Mouse (Mus musculus) 416B (cell line): ENCODE results near the gene Gm9999.
A peak's percentile ranks its signal among the peaks of the same experiment; 100 is the strongest.
"Not testable (repeated sequence)": the region's sequence is repeated elsewhere in the genome, so short reads cannot be mapped to it uniquely, and the experiment has no call there.

Experiments used
- DNase-seq: peaks from one replicate; pipeline ENCODE4 v3.0.0; 2011; ENCODE audit warnings: low read depth

The Gm9999 gene

DNA sequence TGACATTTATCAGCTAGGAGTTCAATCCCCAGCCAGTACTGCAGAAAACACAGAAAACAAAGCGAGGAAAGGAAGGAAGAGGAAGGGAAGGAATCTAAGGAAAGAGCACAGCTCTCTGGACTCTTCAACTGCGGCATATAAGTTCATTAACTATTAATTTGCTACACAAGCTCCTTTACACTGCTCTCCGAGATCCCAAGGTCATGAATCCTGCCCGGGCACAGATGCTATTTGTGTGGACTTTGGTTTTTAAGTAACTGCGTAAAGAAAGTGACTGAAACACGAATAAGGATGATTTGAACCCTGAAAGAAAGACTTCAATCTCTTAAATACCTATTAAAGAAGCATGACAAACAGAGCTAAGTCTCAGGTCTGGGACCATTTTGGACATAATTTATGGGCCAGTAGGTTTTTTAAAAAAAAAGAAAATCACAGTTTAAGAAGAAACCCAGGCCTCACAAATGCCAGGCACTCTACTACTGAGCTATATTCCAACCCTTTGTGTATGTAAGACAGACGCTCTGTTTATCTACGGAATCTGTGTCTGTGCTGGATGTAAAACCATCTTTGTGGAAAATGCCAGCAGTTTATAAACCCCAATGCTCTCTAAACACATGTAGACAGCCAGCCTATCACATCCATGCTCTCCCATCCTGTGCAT is 16.7 kb downstream of the Gm9999 start:
- no peak for DNase-seq

DNA sequence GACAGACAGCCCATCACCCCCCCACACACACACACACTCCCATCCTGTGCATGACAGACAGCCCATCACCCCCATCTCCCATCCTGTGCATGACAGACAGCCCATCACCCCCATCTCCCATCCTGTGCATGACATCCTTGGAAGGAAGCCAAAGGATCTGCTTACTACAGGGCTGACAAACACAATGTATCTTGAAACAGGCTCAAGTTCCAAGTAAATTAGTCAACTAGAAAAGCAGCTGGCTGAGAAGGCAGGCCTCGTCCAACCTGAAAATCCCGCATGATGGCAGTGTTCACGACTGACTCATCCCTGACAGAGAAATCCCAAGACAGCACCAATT is 17.2 kb downstream of the Gm9999 start:
- no peak for DNase-seq

DNA sequence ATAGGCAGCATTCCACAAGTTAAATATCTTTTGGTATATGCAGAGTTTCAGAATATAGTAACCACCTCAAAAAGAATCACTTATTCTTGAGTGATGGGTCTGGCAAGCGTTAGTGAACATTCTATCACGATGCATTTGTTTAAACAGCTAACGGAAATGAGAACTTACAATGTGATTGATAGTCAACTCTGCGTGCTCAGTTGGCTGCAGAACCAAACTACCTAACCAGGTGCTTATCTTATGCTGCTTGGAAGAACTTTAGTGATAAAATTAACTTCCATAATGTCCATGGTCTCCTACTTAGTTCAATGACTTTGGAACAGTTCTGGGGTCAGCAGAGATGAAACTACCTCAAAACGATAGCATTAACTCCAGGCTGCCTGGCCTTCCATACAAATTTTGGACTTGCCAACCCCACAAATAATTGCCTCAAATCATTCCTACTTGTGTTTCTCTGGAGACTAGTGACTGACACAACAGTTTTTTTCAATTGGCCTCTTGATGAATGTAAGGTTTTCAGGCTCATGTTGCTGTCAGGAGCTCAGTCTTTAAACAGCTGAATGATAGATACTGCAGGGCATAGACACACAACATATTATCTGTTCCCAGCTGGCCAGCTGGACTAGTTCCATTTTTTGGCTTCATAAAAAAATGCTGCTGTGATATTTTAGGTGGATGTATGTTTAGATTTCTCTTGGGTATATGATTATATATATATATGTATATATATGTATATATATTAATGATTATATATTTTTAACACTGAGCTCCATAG is 17.9 kb downstream of the Gm9999 start:
- no peak for DNase-seq

DNA sequence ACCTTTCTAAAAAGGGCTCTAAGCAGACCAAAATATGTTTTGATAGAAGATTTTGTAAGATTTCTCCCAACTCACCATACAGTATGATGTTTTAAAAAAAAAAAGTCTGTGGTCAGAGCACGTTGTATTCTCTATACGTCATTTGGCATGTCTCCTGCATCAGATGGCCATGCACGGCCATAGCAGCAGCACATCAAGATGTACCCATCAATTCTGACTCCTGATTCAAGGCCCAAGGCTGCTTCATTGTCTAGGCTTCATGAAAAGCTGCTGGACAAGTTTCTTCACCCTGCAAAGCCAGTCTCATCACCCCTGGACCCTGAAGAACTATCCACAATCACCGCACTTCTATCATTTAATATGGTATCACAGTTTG is 18.5 kb downstream of the Gm9999 start:
- DNase-seq: no peak

DNA sequence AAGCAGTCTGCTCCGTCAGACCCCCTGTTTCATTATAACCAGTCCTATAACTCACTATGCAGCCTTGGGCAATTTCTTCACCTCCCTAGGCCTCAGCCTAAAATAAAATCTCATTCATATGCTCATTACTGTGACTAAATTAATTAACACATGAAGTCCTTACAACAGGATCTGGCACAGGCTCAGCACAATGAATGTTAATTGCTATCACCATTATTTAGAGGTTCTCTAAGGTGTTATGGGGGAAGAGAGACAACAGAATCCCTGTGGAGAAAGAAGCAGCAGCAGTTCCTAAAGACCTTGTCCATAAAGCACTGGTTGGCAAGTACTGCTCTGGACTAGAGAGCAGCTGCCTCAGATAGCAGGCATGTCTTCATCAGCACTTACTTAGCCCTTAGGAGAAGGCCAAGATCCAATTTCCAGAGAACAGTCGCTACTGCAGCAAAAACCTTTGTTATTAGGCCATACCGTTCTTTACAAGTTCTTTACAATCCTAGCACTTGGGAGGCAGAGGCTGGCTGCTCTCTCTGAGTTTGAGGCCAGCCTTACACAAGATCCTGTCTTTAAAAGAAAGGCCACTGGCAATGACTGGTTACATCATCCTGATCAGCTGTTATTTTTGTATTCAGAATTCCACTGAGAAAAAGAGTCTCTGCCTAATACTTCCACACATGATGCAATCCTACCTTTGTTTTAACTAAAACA is 20.2 kb downstream of the Gm9999 start:
- peak; percentile 44 for DNase-seq

DNA sequence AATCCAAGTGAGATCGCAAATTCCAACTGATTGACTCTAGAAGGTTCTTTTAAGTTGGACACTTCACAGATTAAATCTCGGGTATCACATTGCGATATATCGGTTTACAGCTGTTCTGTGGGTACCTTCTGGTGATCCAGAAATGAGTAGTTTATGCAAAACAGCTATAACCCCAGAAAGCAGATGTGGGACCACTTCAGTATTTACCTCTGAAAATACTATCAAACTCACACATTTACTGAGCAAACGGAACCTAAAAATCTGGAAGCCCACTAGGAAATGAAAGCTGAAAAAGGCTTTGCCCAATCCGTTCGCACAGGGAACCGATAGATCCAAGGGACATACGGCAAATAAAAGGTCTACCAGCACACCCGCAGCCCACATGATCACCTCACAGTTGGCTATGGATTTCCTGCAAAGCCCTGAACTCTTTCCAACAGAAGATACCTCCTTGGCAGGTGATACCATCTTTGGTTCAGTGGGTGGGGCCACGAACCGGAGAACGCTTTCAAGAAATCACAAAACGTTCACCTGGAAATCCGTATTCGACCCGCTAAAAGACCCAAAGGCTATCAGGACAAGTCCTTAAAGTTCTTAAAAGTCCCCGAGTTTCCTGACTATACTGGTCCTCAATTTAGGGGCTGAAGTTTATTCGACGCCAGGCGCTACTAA is 23.9 kb downstream of the Gm9999 start:
- peak; percentile 34 for DNase-seq

DNA sequence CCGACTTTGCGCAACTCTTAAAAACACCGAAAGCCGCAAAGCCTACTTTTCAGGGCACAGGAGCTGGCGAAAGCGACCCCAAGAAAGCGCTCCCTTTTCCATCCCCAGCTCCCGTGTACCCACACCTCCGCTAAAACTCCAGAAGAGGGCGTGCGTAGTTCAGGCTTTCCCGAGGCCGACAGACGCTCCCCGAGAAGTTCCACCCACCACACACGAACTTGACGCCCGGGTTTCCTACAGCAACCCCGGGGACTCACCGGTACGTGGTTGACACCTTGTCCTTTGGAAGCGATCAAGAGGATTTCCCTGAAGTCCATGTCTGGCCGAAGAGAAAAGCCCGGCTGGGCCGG is 24.4 kb downstream of the Gm9999 start:
- DNase-seq: no peak

DNA sequence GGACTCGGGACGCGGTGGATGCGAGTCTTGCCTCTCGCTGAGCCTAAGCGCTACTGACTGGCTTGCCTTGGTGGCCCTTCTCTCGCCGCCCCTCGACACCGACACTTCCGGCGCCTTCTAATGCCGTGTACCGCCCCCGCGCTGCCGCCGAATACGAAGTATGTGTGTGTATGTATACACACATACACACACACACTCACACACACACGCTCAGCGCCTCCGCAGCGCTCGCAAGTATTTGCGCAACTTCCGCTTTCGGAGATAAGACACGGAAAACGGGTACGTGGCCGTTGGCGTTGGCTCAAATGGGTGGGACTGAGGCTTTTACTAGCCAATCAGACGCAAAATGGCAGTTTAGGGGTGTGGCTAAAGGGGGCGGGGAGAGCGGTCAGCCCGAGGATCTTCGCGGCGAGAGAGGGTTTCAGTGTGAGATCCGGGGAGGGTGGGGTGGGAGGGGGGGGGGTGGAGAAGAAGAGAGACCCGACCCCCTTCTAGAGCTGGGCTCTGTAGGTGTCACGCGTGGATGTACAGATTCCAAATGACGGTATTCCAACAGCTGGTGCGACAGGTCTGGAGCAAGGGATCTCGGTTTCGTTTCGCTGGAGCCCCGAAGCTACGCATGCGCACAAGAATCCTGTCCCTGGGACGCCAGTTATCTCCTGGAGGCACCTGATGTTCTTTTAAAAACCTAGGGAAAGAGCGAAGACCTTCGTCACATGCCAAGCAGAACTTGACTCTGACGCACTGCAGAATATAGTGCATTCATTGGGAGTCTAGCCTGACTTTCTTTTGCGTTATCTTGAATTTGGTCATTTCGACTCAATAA is 25.0 kb downstream of the Gm9999 start, which contains the start of gene Spty2d1:
Gene Spty2d1, minus strand, starts transcription at position 244 of the 826 bp plus-strand sequence.
- peak; percentile 100 for DNase-seq

DNA sequence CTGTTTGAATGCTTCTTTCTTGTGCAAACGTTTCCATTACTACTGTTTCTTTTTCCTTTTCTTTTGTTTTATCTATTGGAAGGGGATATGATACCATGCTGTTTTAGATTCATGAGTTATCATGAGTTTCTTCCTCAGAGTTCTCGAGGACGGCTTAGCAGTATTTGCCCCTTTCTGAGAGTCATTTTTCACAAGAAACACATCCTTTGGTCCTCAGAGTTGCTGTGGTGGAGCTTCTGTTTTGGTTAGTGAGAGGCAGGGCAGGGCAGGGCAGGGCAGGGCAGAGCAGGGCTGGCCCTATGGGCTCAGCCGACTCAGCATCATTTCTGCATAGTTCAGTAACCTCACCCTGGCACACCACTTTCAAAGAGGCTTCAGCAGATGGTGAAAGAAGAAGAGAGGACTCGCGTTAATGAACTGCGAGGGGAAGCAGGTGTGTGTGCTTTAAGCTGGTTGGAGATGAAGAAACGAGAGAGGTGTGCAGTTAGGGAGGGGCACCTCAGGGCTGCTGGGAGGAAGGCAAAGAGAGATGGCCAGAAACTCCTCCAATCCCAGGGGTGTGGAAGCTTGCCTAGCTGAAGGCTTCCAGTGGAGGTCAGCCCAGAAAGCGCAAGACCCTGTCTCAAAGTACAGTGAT is 29.9 kb downstream of the Gm9999 start:
- DNase-seq: peak; percentile 52

DNA sequence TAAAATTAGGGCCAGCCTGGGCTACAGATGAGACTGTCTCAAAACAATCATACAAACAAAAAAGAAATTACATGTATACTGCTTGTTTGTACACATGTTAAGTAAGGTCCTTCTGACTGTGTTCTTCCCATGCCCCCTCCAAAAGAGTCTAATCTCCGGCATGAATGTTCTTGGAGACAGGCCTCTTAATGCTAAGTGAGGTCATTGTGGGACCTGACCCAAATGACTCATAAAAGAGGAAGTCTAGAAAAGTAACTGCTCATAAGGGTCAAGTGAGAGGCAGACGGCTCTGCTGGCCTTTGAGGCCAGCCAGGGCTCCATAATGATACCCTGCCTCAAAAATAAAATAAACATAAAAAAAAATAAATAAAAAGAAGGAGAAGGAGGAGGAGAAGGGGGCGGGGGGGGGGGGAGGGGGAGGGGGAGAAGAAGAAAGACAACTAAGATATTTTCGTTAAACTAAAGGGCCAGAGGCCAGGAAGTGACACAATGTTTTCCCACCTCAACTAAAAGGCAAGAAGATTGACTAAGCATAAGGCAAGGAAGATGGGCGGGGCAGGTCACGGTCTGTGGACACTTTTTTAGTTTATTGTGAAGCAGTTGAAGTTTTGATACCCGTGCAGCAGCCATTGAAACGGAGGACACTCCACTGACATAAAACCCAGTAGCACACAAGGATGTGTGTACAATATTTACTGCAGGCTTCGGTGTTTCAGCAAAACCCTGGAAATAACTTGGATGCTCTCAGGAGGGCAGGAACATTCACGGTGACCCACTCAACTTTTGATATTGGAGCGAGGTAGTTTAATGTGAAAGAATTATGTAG is 31.4 kb downstream of the Gm9999 start:
- DNase-seq: peak; percentile 94

DNA sequence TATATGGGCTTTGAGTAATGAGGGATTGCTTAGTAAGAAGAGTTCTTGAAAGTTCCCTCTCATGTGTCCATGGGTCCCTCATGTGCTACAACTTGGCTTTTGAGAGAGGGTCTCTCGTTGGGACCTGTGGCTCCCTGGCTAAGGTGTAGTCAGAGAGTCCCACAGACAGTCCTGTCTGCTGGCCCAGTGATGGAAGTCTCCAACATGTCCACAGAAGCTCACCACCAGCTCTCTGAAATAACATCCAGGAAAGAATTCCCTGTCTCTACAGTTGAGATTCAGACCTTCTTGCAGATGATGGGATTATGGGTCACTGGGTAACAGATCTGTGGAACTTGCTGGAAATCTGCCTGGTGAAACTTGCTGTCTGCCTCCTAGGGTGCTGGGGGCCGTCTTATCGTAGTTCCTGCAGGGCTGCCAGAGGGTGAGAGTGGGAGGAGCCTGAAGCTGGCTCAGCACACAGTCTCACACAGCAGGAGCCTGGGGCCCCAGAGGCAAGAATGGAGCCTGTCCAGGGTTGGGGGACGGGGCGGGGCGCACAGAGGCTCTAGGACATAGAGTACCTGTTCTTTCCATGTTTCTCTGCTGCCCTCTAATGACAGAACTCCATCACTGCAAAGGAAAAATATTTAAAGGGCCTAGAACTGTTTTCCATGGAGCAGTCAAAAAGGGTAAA is 32.1 kb downstream of the Gm9999 start:
- DNase-seq: peak; percentile 97

DNA sequence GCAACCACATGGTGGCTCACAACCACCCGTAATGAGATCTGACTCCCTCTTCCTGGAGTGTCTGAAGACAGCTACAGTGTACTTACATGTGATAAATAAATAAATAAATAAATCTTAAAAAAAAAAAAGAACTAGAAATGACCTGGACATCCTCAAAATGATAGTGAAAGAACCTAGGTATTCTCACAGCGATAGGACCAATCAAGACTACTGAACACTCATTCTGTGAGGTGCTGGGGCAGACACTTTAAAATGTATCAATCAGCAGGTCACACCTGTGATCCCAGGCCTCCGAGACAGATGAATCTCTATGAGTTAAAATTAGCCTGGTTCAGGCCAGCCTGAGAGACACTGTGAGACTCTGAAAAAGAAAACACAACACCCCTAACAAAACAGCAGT is 33.2 kb downstream of the Gm9999 start:
- no peak for DNase-seq

DNA sequence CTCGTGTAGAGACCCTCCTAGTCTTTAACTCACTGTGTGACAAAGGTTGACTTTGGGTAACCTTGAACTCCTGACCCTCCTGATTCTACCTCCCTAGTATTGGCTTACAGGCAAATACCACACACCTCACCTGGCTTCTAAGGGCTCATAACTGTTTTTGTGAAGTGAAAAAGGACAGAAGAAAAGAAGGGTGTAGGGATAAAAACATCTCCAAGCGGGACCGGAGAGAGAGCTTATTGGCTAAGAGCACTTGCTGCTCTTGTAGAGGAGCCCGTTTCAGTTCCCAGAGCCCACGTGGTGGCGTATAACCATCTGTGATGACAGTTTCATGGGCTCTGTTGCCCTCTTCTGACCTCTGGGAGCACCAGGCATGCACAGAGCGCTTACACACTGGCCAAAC is 33.8 kb downstream of the Gm9999 start:
- no peak for DNase-seq

DNA sequence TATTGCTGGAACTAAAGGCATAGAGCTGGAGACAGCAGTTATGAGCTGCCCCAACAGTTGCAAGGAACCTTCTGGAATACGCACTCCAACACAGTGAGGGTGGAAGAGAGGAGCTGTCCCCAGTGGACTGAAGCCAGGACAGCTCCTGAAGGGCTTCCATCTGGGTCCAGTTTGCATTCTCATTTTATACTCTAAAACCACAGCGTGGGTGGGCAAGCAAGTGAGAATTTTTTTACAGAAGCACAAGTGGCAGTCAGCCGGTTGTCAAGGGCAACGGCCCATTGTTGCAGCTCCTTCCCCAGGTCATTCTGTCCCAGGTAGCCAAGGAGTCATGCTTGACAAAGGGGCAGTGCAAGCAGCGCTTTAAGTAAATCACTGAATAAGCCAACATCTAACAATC is 36.3 kb downstream of the Gm9999 start:
- DNase-seq: no peak

DNA sequence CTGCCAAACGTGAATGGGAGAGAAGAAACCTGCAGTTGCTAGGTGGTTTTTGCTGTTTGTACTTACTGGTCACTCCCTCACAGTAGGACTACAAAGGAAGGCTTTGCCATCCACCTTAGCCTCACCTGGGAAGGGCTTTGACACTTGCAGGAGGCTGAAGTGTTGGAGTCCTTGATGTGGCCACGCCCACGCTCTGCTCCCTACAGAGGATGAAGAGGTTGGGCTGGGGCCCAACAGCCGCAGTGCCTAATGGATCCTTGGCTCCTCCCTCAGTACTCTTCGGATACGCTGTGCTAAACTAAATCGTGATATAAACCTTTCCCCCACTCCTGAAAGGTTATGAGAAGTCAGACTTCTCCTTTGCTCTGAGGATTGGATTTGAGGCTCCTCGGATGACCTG is 37.6 kb downstream of the Gm9999 start:
- DNase-seq: no peak

DNA sequence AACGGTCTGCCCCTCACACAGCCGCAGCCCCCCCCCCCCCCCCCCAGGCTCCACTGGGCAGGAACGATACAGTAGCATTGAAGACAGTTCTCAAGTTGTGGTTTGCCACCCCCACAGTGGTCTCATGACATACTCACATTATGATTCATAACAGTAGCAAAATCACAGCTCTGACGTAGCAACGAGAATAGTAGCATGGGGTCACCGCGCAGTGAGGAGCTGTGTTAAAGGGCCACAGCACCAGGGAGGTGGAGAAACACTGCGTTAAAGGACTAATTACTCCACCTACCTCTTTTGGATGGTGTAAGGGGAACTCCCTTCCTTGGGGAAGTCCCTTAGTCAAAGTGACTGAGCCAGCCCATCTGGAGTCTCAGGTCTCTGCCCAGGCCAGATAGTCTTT is 39.1 kb downstream of the Gm9999 start:
- peak; percentile 64 for DNase-seq

DNA sequence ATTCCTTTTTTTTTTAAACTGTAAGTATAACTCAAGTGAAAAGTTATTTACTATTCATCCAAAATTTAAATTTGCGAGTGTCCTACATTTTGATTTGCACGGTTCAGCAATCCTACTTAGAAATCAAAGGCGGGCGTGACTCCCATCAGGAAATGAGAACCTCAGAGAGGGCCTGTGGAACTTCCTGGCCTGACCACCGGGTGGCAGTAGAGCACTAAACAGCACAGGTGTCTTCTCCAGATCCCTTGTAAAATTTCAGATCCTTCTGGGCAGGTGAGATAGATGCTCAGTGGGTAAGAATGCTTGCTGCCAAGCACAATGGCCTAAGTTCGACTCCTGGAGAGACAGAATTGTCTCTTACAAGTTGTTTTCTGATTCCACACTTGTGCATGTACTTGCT is 40.1 kb downstream of the Gm9999 start:
- DNase-seq: peak; percentile 82

DNA sequence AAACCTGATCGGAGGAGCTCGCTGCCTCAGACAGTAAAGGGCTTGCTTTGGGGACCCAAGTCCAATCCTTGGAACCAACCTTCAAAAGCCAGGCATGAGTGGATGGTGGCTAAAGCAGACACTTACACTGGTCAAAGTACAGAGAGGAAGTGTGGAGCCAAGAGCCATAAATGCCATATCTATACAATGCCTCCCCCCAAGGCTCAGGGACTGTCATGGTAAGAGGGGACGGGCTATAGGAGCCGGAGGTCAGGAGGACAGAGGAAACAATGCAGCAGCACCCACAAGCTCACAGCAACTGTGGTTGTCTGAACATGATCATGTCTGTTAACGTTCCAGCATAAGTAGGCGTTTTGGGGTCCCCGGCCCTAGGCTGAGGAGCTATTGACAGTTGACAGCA is 41.1 kb downstream of the Gm9999 start:
- DNase-seq: no peak

DNA sequence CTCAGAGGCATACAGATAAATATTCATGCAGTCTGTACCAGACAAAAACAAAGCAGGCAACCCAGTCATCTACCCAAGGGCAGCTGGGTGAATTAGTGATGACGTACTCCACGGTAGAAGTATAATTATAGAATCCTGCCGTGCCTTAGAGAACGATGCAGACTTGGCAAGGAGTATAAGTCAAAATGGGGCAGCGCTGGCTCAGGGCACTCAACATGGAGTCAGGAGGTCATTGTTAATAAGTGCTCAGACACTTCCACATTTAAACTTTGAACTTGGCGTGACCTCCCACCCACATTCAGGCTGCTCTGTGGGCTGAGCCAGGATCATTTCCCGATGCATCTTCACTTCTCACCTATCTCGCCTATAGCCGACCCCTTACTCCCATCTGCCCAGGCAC is 42.0 kb downstream of the Gm9999 start:
- no peak for DNase-seq

DNA sequence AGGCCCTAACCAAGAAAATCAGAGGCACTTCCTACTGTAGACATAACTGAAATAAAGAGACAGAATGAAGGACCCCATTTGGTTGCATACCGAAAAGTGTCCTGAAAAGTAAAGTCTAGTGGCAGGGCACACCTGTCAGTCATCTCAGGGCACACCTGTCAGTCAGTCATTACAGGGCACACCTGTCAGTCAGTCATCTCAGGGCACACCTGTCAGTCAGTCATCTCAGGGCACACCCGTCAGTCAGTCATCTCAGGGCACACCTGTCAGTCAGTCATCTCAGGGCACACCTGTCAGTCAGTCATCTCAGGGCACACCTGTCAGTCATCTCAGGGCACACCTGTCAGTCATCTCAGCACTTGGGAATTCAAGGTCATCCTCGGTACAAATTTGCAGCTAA is 43.5 kb downstream of the Gm9999 start:
- not testable (repeated sequence) for DNase-seq
